Mouse (Mus musculus) right cerebral cortex, postnatal 14 days (tissue): Measurements from ENCODE around the gene Mink1.

Experiments
- DNase-seq: peaks from one replicate; pipeline ENCODE4 v3.0.0; 2022

The Mink1 gene

DNA sequence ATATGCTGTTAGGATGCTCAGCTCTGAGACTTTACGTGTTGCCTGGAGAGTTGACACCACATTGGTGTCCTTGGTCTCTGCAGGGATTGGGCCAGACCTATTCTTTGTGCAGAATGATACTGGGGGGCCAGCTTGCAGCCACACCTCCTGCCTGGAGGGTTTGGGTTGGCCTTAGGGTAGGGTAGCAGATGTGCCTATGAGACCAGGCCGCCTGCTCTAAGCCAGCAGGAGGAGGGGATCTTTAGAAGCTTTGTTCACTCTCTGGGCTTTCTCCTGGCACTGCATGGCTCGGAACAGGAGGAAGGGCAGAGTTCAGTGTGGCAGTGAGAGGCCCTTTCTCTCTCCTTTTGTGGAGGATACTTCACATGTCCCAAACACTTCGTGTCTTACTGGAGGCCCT, 33.4 kb downstream of the Mink1 start:
- DNase-seq: no peak

DNA sequence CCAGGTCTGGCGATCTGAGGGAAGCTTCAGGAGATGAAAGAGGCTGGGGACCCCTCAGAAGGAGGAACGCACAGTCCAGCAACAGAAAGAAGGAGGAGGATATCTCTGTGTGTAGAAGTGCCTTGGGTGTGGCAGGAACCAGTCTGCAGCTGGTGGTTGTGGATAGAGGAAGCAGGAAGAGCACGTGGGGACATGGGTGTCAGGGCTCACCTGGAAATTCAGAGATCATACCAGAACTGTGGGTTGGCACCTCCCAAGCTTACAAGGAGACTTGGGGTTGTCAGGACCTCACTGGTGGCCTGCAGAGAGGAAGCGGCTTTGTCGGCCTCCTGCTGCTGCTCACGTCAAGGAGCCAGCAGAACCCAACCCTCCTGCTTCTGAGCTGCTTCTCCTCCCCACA, 34.6 kb downstream of the Mink1 start:
- DNase-seq: no peak

DNA sequence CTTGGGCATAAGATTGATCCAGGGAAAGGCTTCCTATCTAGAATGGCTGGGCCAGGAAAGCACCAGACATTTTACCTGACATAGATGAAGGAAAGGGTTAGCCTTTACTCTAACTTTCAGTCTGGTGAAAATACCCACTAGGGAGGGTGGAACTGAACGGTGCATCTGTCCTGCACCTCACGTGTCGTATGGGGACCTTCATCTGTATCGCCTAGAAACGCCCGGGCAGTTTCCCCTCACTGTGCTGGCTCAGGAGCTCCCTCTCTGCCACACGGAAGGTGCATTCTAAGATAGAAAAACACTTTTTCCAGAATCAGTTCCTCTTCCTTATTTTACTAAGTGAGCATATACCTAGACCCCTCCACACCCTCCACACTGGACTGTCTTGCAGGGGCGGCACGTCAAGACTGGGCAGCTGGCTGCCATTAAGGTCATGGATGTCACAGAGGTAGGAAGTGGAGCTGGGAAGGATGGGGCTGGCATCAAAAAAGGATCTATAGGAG, 35.8 kb downstream of the Mink1 start:
- no peak for DNase-seq

DNA sequence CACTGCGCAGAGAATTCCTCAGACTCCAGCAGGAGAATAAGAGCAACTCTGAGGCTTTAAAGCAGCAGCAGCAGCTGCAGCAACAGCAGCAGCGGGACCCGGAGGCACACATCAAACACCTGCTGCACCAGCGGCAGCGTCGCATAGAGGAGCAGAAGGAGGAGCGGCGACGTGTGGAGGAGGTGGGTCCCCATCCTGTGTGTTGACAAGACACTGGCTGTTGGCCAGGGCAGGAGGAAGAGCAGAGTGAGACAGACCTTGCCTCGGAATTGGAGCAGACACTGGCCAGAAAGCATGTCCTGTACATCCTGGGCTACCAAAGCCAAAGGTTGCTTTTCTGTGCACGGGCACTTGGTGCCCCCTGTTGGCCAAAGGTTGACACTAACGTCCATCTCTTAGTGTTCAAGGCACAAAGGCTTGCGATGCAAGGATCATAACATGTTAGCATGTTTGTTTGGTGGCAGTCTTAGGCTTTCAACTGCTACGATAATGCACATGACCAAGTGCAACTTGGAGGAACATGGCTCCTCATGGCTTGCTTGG, 42.4 kb downstream of the Mink1 start:
- peak; percentile 69 for DNase-seq

DNA sequence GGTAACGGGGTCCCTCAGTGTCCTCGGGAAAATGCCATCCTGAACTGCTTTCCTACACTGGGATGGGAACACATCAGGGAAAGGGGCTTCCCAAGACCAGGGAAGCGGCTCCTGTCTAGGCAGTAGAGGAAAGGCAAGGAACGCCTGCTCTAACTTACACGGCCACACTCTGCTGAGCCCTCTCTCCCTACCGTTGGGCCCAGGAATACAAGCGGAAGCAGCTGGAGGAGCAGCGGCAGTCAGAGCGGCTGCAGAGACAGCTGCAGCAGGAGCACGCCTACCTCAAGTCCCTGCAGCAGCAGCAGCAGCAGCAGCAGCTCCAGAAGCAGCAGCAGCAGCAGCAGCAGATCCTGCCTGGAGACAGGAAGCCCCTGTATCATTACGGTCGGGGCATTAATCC, 44.0 kb downstream of the Mink1 start:
- no peak for DNase-seq

DNA sequence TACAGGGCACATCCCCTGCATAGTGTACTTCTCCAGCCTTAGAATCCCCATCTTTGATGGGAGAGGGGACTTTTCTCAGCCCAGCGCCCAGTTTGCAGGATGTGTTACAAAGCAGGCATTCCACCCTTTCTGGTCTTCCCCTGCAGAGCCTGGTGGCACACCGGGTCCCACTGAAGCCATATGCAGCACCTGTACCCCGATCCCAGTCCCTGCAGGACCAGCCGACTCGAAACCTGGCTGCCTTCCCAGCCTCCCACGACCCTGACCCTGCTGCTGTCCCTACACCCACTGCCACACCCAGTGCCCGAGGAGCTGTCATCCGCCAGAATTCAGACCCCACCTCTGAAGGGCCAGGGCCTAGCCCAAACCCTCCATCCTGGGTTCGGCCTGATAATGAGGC, 44.9 kb downstream of the Mink1 start:
- DNase-seq: no peak

DNA sequence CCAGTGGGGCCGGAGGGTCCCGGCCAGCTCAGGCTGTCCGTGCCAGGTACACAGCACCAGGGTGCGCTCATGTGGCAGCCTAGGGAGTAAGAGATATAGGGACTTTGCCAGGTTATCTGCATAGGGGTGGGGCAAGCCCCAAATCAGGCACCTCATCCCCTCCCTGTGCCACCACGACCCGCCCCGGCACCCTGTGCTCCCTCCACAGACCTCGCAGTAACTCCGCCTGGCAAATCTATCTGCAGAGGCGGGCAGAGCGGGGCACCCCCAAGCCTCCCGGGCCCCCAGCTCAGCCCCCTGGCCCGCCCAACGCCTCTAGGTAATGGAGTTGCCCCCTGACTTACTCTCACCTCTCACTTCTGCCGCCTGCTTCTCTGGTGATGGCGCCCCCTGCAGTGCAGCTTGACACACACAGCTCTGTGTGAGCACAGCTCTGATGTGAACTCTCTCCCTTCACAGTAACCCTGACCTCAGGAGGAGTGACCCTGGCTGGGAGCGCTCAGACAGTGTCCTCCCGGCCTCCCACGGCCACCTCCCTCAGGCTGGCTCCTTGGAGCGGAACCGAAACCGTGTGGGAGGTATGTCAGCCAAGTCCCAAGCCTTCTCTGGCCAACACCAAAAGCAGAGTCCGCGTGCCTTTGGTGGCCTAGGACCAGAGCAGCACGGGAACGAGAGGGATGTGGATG, 45.8 kb downstream of the Mink1 start:
- DNase-seq: no peak

DNA sequence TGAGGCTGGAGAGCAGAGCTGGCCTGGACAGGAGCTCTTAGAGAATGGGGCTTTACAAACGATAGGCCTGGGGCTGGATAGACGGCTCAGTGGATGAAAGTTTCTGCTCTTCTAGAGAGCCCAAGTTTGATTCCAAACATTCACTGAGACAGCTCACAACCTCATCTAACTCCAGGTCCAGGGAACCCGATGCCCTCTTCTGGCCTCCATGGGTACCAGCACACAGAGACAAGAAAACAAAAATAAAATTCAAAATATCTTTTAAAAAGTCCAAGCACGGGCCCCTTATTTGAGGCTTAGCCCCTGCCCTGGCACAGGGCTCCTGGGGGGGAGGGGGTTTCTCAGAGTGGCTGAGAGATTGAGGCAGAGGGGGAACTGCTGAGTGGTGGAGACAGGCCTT, 48.1 kb downstream of the Mink1 start:
- DNase-seq: no peak

DNA sequence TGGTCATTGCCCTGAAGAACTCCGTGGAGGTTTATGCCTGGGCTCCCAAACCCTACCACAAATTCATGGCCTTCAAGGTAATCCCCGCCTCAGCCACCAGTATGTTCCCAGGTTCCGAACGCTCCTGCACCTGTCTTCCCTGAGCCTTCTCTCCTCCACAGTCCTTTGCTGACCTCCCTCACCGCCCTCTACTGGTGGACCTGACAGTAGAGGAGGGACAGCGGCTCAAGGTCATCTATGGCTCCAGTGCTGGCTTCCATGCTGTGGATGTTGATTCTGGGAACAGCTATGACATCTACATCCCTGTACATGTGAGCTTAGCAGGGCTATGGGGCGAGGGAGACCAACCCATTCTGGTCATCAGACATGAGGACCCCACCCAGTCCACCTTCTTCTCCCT, 49.8 kb downstream of the Mink1 start:
- DNase-seq: no peak

DNA sequence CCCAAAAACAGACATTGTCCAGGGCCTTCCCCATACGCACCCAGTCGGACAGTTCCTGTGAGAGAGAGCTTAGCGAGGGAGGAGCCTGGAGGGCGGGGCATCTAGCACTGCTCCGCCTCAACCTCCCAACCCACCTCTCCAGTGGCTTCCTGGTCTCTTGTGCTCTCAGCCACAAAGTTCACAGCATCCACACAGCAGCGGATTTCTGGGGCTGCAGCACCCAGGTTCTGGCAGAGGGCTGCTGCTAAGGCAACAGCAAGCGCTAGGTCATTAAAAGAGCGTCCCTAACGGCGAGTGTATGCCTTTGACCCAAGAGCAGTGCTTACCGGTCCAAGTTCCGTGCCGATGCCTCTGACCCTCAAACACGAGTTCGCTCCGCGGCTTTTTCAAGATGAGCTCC, 52.4 kb downstream of the Mink1 start:
- DNase-seq: no peak

DNA sequence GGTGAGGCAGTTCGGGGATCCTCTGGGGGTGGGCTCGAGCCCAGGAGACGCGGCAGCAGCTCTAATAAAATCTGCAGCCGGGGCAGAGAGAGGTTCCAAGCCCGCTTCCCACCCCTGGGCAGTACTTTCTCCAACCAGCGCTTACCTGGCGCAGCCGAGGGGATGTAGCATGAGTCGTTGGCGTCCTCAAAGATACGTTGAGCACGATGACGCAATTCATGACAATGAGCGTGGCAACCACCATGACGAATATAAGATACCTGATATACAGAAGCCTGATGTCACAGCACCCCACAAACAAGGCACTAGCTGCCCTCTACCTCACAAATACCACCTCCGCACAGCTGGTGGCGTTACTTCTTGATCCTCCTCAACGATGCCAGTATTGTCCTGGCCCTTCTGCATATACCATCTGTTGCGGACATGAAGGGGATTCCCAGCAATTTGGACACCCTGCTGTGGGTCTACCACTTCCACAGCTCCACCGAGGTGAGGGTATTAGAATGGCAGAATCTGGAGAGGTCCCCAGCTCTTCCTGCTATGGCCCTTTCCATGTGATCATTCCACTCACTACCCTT, 52.9 kb downstream of the Mink1 start, which contains the start of gene 4930544D05Rik:
Gene 4930544D05Rik (plus strand): TSS at position 333 of the 578 bp plus-strand sequence.
- no peak for DNase-seq

DNA sequence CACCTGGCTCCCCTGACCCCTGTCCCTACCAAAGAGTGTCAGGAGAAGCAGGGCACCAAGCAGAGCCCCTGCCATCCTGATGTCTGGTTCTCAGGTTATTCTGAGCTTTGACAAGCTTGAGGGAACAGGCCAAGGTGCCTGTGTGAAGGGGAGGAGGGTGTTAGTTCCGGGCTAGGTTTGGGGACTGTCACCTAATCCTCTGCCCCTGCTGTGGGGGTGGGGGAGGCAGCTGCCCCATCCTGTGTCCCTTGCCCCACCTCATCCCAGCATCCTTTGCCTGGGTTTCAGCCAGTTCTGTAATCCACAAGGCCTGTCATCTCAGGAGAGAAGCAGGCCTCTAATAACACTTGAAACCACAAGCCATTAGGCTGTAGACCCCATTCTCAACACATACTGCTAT, 56.4 kb downstream of the Mink1 start, which contains the start of gene Chrne:
Gene Chrne (minus strand): TSS at position 116 of the 400 bp plus-strand sequence.
- no peak for DNase-seq

DNA sequence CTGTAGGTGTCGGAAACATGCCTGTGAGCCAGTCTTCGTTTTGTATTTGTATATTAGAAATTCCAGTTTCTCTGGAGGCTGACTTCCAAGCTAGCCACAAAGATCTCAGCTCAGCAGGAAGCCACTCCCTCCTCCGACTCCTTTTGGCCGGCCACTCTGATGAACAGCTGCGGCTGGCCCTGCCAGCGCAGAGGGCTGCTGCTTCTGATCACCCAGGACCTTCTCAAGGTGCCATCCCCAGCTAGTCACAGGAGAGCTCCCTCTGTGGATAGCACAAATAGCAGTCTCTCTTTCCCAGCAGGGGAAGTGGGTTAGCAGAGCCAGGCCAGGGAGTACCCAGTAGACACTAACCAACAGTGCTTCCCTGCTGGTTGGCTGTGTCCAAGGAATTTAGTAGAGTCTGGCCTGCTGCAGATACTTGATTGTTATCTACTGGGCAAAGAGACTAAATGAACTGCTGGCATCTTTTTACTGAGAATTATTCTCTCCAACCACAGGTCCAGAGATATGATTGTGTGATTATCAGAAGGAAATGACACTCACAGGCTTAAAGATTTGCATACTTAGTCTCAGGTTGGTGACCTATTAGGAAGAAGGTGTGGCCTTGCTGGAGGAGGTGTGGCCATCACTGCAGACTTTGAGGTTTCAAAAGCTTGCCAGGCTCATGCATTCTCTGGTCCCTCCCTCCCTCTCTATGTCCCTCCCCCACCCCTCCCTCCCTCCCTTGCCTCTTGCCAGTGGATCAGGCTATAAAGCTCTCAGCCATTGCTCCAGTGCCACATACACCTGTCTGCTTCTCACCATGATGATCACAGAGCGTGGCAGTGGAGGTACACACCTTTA, 59.5 kb downstream of the Mink1 start:
- no peak for DNase-seq

DNA sequence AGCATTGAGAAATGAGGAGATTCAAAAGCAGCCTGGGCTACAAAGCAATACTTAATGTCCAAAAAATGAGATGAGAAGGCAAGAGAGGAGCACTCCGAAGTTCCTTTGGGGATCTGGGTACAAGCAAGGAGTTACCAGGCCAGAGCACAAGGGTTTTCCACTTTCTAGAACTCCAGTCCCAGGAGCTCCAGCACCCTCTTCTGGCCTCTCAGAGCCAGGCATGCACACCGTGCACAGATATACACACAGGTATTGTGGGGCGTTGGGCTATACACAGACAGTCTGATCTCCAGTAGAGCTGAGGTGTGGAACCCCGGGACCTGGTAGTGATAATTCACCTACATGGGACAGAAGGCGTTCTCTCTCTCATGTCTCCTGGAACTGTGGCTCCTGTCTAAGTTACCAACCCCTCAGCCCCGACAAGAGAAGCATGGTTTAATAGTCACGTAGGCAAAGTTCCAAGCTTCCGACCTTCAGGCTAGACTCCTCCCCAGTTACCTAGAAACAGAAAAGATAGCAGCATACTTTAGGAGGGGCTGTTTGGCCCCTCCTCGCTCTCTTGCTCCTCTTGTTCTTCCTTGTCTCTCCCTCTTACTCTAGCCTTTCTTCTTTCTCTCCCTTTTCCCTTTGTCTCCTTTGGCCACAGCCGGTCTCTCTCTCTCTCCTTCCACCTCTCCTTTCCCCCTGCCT, 60.5 kb downstream of the Mink1 start:
- DNase-seq: no peak

DNA sequence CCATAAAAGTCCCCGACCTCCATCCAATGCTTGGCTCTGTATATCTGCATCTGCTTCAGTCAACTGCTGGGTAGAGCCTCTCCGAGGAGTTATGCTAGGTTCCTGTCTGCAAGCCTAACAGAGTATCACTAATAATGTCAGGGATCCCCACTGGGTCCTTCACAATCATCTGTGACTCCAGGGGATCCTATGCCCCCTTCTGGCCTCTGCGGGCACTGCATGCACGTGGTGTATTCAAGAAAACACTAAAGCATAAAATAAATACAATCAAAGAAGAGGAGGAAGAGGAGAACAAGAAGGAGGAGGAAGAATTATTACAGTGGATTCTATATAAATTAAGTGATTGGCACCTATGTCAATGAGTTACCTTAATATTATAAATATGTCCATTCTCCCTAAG, 62.8 kb downstream of the Mink1 start:
- peak; percentile 59 for DNase-seq

DNA sequence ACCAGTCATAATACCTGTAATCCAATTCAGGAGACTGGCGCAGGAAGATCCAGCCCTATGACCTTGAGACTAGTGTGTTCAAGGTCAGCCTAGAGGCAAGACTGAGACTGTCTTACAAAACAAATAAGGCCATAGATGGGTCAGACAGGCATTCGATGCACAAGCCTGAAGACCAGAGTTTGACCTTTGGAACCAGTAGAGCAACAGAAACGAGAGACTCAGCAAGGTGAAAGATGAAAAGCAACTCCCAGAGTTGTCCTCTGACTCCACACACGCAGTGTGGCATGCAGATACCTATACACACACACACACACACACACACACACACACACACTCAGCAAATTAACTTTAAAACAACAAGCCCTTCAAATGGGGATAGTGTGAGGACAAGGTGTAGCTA, 64.2 kb downstream of the Mink1 start:
- DNase-seq: no peak

DNA sequence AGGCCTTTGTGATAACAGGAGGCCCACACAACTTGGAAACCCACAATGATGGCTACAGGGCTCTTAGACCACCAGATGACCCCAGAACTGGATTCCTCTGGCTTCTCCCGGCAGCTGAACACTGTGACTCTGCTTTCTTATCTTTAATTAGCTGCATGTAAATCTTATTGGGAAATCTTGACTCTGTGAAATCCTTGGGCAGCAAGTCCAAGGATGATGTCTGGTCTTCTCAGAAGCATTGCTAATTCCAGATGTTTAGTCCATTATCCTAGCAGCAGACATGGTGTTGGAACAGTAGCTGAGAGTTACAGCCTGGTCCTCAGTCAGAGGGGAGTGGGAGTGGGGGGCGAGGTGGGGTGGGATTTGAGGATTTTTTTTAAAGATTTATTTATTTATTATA, 65.8 kb downstream of the Mink1 start:
- no peak for DNase-seq

DNA sequence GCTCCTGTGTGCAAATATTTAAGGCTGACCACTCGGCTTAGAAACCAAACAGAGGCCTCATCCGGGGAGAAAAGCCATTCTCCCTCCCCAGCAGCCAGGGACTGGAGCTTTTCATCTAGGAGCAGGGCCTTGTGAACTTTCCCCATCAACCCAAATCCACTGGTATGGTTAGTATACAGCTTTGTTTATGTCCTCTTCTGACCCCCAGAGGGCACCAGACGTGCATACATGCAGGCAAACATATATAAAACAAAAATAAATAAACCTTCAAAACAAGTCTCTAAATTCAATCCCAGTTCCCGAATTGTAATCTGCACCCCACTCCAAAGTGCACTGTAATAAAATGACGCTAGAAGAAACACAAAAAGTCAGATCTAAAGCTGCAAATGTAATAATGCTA, 66.9 kb downstream of the Mink1 start:
- no peak for DNase-seq

DNA sequence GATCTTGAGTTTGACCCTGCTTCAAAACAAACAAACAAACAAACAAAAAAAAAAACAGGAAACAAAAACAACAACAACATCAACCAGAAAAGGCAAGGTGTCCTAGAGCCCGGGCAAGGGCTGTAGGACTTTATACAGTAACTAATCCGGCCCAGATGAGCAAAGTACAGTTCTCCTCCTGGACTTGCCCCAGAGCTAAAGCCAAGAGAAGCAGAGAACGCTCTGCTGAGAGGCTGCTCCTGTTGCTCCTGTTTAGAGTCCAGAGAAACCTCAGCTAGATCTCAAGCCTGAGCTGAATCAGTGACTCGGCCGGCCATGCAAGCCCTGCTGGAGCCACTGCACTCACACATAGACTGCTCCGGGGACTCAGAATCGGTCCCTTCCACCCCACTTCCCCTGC, 67.4 kb downstream of the Mink1 start:
- no peak for DNase-seq

DNA sequence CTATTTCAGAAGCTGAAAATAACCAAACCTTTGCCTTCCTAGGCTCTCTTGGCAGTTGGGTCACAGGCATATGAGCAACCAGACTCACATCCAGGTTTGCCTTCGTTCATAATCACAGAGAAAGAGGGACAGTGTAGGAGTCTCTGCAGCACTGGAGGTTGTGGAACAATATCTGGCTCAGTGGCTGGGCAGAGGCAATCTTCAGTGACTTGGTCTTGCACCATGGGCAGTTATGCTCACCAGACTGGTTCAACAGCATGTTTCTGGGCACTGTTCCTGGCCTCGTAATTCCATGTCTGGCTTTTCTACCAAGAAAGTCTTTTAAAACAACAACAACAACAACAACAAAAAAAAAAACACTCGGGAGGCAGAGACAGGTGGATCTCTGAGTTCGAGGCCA, 72.9 kb downstream of the Mink1 start:
- no peak for DNase-seq

DNA sequence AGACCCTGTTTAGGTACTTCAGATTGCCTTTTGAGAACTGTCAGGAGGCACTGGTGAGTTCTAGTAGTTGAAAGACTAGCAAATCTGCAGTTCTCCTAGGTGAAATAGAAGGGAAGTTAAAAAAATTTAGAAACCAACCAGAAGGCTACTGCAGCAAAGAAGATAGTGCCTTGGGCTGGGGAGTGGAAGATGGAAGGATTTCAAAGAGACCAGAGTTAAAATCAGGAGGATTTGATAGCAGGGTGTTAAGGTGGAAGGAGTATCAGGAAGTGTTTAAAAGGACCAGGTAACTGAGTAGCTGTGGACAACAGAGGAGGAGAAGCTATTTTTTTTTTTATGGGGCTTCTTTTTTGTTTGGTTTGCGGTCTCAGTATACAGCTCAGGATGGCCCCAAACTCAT, 75.1 kb downstream of the Mink1 start:
- no peak for DNase-seq

DNA sequence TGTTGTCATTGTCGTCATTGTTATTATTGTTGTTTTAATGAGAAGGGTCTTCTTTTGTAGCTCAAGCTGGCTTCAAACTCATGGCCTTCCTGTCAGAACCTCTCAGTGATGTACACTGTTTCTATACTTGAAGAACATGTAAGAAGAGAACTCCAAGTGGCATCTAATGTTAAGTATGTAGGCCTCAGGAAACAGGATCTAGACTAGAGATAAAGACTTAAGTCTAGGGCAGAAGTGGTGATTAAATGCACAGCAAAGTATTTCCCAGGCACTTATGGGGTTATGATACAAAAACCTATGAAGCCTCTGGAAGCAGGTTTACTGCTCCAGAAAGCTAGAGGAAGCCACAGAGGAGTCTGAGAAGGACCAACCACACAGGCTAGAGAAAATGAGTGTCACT, 75.6 kb downstream of the Mink1 start:
- DNase-seq: no peak

DNA sequence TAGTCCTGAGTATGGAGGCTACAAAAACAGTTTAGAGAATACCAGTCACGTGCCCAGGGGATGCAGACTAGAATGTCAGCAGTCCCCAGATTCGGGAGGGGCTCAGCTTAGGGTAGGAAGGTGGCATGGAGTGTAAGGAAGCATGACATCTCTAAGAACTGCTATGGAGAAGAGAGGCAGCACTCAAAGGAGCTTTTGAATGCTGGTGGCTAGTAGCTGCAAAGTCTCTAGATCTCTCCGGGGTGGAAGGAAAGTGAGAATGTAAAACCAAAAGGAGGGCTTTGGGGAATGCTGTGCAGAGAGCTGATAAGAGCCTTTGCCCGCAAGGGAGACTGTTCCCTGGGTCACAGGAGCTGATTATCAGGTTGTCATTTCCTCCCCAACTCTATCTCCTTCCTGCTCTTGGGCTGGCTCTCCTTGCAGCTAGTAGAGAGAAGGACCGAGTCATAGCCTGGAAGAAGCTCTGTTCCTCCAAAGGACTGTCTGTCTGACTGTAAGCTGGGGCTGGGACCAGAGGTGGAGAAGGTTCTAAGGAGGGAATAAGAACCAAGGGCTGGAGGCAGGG, 76.1 kb downstream of the Mink1 start, which contains the start of gene Gp1ba:
Gene Gp1ba (plus strand): TSS at position 409 of the 565 bp plus-strand sequence.
- no peak for DNase-seq
